Mouse (Mus musculus): ENCODE data around the gene Eci2. TPM values are rescaled to one million over a fixed set of nuclear protein-coding genes. Genes with fewer than 3 reads are reported as not detected.
"Not testable (repeated sequence)": the region's sequence is repeated elsewhere in the genome, so short reads cannot be mapped to it uniquely, and the experiment has no call there.

Eci2 gene
- polyA plus RNA-seq, 1 experiment from 2014 or later, result 135 TPM

DNA sequence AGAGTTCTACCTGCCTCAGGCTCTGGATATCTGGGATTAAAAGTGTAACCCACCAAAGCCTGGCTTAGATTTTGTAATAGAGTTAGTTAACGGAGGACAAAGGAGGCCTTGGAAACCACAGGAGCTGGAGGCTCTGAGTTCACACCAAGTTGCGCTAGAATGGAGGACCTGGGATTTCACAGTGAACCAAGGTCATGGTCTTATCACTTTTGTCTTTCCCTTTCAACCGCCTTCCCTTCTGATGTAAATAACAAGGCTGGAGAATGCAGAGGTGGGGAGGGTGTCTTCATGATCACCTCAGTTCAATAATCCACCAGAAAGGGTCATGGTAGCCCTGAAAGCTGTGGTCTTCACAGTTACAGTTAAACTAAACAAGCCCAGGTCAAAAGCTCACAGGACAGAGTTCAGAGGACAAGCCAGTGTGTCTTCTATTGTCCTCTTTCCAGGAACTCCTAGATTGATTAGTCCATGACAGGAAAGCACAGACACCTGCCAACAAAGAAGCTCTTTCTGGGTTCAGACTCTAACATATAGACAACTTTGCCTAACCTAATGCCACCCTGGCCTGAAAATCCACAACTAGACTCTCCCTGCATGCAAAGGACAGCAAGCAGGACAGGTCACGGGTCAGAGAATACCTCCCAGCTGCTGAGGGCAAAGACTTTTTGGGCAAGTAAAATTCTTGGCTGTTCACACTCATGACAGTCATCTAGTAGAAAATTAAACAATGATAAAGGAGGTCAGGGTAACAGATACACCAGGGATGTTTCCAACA lies 65.7 kb downstream of the Eci2 start:
- Histone ChIP-seq H3K36me3 (no peaks in the 10 kb centered on the region), H3K9me3 (replicated peaks) (no peaks in the 10 kb centered on the region), H3K27ac (no peak overlapping the region), H3K4me3 (no peak overlapping the region), H3K9ac (no peak overlapping the region), H3K27me3 (peaks cover 13% of the 10 kb centered on the region), H3K4me2 (no peak overlapping the region), H3K4me1 (replicated peaks) (peaks cover 12% of the 10 kb centered on the region)
- WGBS, result 78% methylated on average over 4 of the region's 4 CpGs
- no peak for ATAC-seq (replicated peaks; ENCODE audit: insufficient number of reproducible peaks, insufficient read depth, low FRiP score, low read depth)

DNA sequence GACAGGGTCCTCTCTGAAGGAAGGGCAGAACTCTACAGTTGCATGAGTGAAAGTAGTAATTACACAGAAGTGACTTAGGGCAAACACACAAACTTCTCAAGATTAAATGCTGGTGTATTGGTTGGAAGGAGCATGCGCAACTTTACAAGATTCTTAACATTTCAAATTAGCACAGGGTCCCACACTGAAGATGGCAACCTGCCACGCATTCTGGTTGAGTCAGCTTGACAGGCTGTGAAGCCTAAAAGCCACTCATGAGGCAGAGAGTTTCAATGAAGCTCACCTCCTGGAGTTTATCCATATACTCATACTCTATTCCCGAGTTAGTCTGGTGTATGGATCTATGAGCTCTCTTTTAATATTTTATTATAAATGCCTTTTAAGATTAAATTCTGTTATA lies 68.7 kb downstream of the Eci2 start:
- 81% methylated on average over 3 of the region's 3 CpGs for WGBS
- H3K27ac ChIP-seq; H3K4me1 ChIP-seq (replicated peaks); H3K27me3 ChIP-seq; H3K4me2 ChIP-seq; ATAC-seq (replicated peaks; ENCODE audit: insufficient number of reproducible peaks, insufficient read depth, low FRiP score, low read depth); H3K9ac ChIP-seq; H3K36me3 ChIP-seq; H3K9me3 ChIP-seq (replicated peaks); H3K4me3 ChIP-seq: not testable (repeated sequence)

DNA sequence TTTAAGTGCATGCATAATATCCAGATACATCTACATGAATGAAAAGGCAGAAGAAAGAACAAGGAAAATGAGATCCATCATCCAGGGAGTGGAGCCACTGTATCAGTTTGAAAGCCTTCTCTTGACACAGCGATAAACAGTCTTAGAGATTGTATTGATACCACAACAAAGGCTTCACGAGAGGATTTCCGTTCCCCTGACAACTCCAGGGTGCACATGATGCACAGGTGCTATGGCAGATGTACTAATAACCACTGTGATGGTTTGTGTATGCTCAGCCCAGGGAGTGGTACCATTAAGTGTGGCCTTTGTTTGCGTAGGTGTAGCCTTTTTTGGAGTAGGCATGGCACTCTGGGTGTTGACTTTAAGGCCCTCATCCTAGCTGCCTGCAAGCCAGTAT lies 70.0 kb downstream of the Eci2 start:
- no peaks in the 10 kb centered on the region for H3K36me3 ChIP-seq
- no peak for ATAC-seq (replicated peaks; ENCODE audit: insufficient number of reproducible peaks, insufficient read depth, low FRiP score, low read depth)

DNA sequence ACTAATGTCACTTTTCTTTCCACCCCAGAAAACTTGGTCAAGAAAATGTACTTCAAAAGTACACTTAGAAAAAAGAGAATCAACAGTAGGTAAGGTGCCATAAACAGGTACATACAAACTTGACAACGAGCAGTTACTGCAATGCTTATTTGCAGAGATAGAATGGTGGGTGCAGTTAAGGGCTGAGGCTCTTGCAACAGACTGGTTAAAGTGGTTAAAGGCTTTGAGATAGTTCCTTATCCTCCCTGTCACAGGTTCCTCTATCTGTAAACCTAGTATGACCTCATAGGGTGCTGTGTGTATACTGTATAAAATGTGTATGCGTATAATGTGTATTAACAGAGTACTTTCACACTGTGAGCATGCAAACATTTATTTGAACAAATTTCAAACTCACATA lies 75.5 kb downstream of the Eci2 start:
- WGBS, result 92% methylated on average over 2 of the region's 2 CpGs
- not testable (repeated sequence) for H3K9me3 ChIP-seq (replicated peaks); H3K27me3 ChIP-seq; H3K4me2 ChIP-seq; ATAC-seq (replicated peaks; ENCODE audit: insufficient number of reproducible peaks, insufficient read depth, low FRiP score, low read depth); H3K36me3 ChIP-seq; H3K4me1 ChIP-seq (replicated peaks); H3K9ac ChIP-seq; H3K27ac ChIP-seq; H3K4me3 ChIP-seq

More for the DNA sequence above, 70.0 kb downstream of the Eci2 start:
- WGBS, result 74% methylated on average over 4 of the region's 4 CpGs
- Histone ChIP-seq H3K4me2 (no peak overlapping the region), H3K4me3 (no peak overlapping the region), H3K4me1 (replicated peaks) (0 out of 2 replicates have a peak, but pooled peaks cover 3% of the 10 kb centered on the region), H3K9ac (no peak overlapping the region), H3K27me3 (no peaks in the 10 kb centered on the region), H3K9me3 (replicated peaks) (no peaks in the 10 kb centered on the region), H3K27ac (no peak overlapping the region)

DNA sequence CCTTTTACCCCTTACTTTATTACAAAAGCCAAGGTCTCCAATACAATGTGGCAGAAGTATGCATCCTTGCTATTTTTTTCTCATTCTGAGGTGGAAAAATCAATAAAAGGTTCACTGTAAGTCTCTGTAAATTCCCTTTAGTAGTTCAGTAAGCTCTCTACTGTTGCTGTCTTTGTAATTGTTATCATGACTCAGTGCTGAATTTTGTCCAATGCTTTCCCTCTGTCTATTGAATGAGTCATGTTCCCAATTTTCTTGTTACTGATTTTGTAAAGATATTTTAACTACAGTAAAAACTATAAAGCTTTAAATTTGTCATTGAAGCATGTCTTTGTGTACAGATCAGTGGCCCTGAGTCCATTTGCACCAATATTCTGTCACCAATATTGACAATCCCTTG lies 84.5 kb downstream of the Eci2 start:
- no peak for ATAC-seq (replicated peaks; ENCODE audit: insufficient number of reproducible peaks, insufficient read depth, low FRiP score, low read depth)

DNA sequence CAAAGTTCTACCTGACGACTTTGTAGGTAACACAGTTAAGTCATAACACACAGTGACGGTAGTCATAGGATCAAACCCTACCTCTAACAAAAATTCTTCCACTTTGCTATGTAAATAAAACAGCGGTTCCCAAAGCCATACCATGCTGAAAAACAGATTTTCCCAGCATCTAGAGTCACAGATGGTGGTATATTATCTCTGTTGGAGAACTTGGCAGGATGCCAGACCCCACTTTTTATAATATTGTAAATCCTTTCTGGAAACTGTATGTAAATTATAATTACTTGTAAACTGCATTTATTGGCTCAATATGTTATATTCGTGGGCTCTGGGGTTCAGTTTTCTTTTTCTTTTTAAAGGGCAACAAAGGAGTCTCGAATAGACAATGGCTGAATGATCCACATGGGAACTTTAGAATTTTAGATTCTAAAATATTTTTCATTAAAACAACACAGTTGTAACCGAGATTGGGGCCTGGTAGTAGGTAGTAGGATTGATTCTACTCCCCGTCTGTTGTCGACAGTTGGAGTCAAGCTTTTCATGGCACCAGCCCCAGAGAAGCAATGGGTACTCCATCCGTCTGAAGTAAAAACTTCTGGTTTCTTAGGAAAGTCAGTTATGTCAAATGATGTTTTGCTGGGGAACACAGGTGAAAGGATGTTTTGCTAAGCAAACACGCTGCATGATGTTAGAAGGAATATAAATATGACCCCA lies 91.8 kb downstream of the Eci2 start:
- WGBS, result 73% methylated on average over 10 of the region's 10 CpGs
- H3K27ac ChIP-seq, result no peak overlapping the region
- no peak overlapping the region for H3K9ac ChIP-seq

More for the DNA sequence above, 84.5 kb downstream of the Eci2 start:
- Histone ChIP-seq H3K4me3 (no peak overlapping the region), H3K36me3 (no peaks in the 10 kb centered on the region), H3K4me2 (no peak overlapping the region), H3K9ac (no peak overlapping the region), H3K27ac (no peak overlapping the region), H3K4me1 (replicated peaks) (no peaks in the 10 kb centered on the region), H3K9me3 (replicated peaks) (no peaks in the 10 kb centered on the region), H3K27me3 (no peaks in the 10 kb centered on the region)

More for the DNA sequence above, 91.8 kb downstream of the Eci2 start:
- ATAC-seq (replicated peaks; ENCODE audit: insufficient number of reproducible peaks, insufficient read depth, low FRiP score, low read depth), result no peak
- Histone ChIP-seq H3K4me2 (no peak overlapping the region), H3K4me3 (no peak overlapping the region), H3K36me3 (no peaks in the 10 kb centered on the region), H3K27me3 (no peaks in the 10 kb centered on the region), H3K9me3 (replicated peaks) (no peaks in the 10 kb centered on the region), H3K4me1 (replicated peaks) (no peaks in the 10 kb centered on the region)

Other genes with a start within 250 kb of the Eci2 start
- 37.7 and 45.8 TPM in 2 replicates for gene Prpf4b, start 151.8 kb downstream of the Eci2 start, polyA plus RNA-seq (2015; fragmentation: Nextera tagmentation; extraction: Ambion mirVana)
- 1.4 and 2.3 TPM in 2 replicates for gene Fam217a, start 102.8 kb downstream of the Eci2 start, polyA plus RNA-seq (2015; fragmentation: Nextera tagmentation; extraction: Ambion mirVana)
- not detected in 2 replicates for gene 4933417A18Rik, start 102.7 kb downstream of the Eci2 start, polyA plus RNA-seq (2015; fragmentation: Nextera tagmentation; extraction: Ambion mirVana)
- 0.30 and 0.75 TPM in 2 replicates for gene Eci3, start 63.3 kb downstream of the Eci2 start, polyA plus RNA-seq (2015; fragmentation: Nextera tagmentation; extraction: Ambion mirVana)

Measured in heart, embryonic 15.5 days (tissue).